Mouse (Mus musculus) embryonic facial prominence, embryonic 11.5 days (tissue): ENCODE measurements around the gene Snap23. TPM values are rescaled to one million over a fixed set of nuclear protein-coding genes. Genes with fewer than 3 reads are reported as not detected.
"Not testable (repeated sequence)": the region's sequence is repeated elsewhere in the genome, so short reads cannot be mapped to it uniquely, and the experiment has no call there.

Source experiments
- ATAC-seq: fragments of 200-750 bp; cut with Nextera tagmentation; replicated peaks from 2 replicates; pipeline ENCODE4 v1.8.0; 2017; ENCODE audit warnings: low read depth; ENCODE audit not compliant: insufficient number of reproducible peaks, low FRiP score, low TSS enrichment
- DNase-seq: peaks from one replicate; pipeline ENCODE4 v3.0.0-alpha.2; 2015; ENCODE audit warnings: low spot score
- H3K27ac ChIP-seq: fragments of 300-500 bp; sonication (generic); replicated peaks from 2 replicates; pipeline ENCODE4 v1.5.1; 2014; ENCODE audit warnings: mild to moderate bottlenecking, low read depth, low read length, control low read depth
- H3K27me3 ChIP-seq: fragments of 300-500 bp; sonication (generic); 2 replicates; pipeline ENCODE4 v1.6.1; 2014; ENCODE audit warnings: mild to moderate bottlenecking, low read length, moderate library complexity, mixed read lengths; ENCODE audit not compliant: control insufficient read depth, insufficient read depth
- H3K36me3 ChIP-seq: fragments of 300-500 bp; sonication (generic); replicated peaks from 2 replicates; pipeline ENCODE4 v1.6.1; 2014; ENCODE audit warnings: low read depth, mild to moderate bottlenecking, low read length, moderate library complexity, mixed read lengths; ENCODE audit not compliant: control insufficient read depth, insufficient read depth
- H3K4me1 ChIP-seq: fragments of 300-500 bp; sonication (generic); 2 replicates; pipeline ENCODE4 v1.6.1; 2014; ENCODE audit warnings: low read length, mixed read lengths; ENCODE audit not compliant: control insufficient read depth, insufficient read depth
- H3K4me2 ChIP-seq: fragments of 300-500 bp; sonication (generic); 2 replicates; pipeline ENCODE4 v1.6.1; 2014; ENCODE audit warnings: low read depth, mild to moderate bottlenecking, control low read depth, low read length, moderate library complexity
- H3K4me3 ChIP-seq: fragments of 300-500 bp; sonication (generic); 2 replicates; pipeline ENCODE4 v1.5.1; 2014; ENCODE audit warnings: low read depth, low read length, control low read depth
- H3K9ac ChIP-seq: fragments of 300-500 bp; sonication (generic); replicated peaks from 2 replicates; pipeline ENCODE4 v1.6.1; 2014; ENCODE audit warnings: mild to moderate bottlenecking, control low read depth, low read length
- H3K9me3 ChIP-seq: fragments of 300-500 bp; sonication (generic); replicated peaks from 2 replicates; pipeline ENCODE4 v1.6.1; 2016; ENCODE audit warnings: mild to moderate bottlenecking, low read length, inconsistent platforms, mixed read lengths; ENCODE audit not compliant: control insufficient read depth
- WGBS: fragments of 180-500 bp; shearing (Covaris S2); extraction: QIAGEN DNeasy Blood & Tissue Kit; methylation state at CpG from one replicate; pipeline ENCODE4 v1.1.7; 2014; 5-methylcytosine and 5-hydroxymethylcytosine counted together
- polyA plus RNA-seq: library from polyadenylated mRNA; unstranded; fragments of >200 nt; fragmentation: Nextera tagmentation; extraction: Ambion mirVana; gene quantifications from 2 replicates; pipeline ENCODE4 v1.2.1, GENCODE M21; 2014

The Snap23 gene
- polyA plus RNA-seq, 1 experiment from 2014 or later, result 66.4 TPM

DNA sequence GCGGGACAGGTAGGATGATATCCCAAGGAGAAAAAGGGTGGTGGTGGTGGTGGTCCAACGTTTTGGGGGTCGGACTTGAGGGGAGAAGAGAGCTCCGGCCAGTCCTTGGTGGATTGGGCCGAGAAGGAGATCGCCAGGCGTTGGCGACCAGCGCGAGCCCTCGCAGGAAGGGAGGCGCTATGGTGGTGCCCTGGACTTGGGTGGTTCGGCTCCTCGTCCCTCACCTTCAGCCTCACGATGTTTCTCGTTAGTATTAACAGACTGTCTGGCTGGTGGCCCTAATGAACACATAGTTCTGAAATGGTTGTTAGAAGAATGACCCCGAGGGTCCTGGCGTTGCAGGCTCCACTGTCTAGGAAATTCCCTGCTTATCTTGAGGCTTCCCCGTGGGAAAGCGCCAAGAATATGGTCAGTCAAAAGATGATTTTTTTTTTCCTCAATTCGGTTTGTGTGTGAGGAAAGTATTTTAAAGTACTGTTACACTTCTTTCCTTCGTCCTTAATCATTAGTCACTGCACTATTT is 388 bp downstream of the Snap23 start:
- under 1% methylated on average over 22 of the region's 22 CpGs for WGBS
- Histone ChIP-seq H3K9me3 (no peaks in the 10 kb centered on the region), H3K4me3 (peak overlapping the region; percentile 63), H3K27me3 (no peaks in the 10 kb centered on the region), H3K4me2 (peak overlapping the region; percentile 57), H3K9ac (peak overlapping the region; percentile 71), H3K36me3 (no peaks in the 10 kb centered on the region), H3K27ac (no peak overlapping the region), H3K4me1 (no peaks in the 10 kb centered on the region)
- ATAC-seq (peak; percentile 37; the same call in 1 of the 2 replicates), DNase-seq (no peak)

DNA sequence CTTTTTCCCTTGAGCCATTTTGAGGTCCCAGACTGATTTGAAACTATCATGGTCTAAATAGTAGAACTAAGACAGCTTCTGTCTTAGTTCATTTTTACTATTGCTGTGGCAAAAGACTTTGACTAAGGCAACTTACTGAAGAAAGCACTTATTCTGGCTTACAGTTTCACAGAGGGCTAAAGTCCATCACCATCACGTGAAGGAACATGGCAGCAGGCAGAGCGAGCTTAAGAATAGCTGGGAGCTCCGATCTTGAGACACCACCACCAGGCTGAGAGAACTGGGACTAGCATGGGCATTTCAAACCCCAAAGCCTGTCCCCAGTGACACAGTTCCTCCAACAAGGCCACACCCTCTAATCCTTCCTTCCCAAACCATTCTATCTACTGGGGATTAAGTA is 3.6 kb downstream of the Snap23 start:
- Histone ChIP-seq H3K4me1 (no peaks in the 10 kb centered on the region), H3K36me3 (no peaks in the 10 kb centered on the region), H3K27ac (no peak overlapping the region), H3K9ac (no peak overlapping the region), H3K4me2 (no peak overlapping the region), H3K27me3 (no peaks in the 10 kb centered on the region), H3K4me3 (no peak overlapping the region), H3K9me3 (no peaks in the 10 kb centered on the region)
- no peak for ATAC-seq
- no peak for DNase-seq
- WGBS, result 98% methylated on average over 3 of the region's 3 CpGs

DNA sequence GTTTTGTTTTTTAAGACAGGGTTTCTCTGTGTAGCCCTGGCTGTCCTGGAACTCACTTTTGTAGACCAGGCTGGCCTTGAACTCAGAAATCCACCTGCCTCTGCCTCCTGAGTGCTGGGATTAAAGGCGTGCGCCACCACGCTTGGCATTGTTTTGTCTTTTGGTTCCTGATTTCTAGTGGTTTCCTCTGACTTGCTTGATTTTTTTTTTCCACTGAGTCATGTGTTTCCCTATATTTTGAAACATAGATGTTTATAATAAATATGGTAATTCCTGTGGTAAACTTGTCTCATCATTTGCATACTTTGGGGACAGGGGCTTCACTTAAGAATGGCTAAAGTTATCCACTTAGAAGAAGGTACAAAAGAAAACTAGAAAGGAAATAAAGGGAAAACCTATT is 4.7 kb downstream of the Snap23 start:
- not testable (repeated sequence) for H3K4me2 ChIP-seq, ATAC-seq, H3K4me3 ChIP-seq, H3K9ac ChIP-seq, H3K9me3 ChIP-seq, H3K4me1 ChIP-seq, H3K36me3 ChIP-seq, H3K27me3 ChIP-seq, H3K27ac ChIP-seq, DNase-seq
- WGBS, result 94% methylated on average over 3 of the region's 3 CpGs

DNA sequence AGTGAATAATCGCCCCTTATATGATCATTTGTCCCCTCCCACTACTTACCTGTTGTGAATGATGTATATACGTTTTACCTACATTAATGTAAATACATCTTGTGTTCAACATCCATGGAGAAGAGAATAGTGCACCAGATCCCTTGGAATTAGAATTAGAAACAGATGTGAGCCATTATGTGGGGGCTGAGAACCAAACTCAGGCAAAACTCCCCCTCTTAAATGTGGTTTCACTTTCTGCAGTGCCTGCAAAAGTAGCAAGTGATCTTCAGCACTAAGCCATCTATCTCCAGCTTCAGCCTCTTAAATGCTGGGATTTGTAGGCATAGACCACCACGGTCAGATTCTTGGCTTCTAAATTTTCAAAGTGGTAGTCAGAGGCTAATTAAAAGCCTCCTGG is 7.7 kb downstream of the Snap23 start:
- H3K9me3 ChIP-seq, result no peaks in the 10 kb centered on the region
- no peaks in the 10 kb centered on the region for H3K4me1 ChIP-seq
- H3K9ac ChIP-seq, result no peak overlapping the region
- no peaks in the 10 kb centered on the region for H3K27me3 ChIP-seq
- DNase-seq, result peak; percentile 70
- no peak overlapping the region for H3K27ac ChIP-seq
- no peak overlapping the region for H3K4me2 ChIP-seq
- no peak overlapping the region for H3K4me3 ChIP-seq
- ATAC-seq, result no peak
- no peaks in the 10 kb centered on the region for H3K36me3 ChIP-seq
- 66% methylated on average over 3 of the region's 3 CpGs for WGBS

DNA sequence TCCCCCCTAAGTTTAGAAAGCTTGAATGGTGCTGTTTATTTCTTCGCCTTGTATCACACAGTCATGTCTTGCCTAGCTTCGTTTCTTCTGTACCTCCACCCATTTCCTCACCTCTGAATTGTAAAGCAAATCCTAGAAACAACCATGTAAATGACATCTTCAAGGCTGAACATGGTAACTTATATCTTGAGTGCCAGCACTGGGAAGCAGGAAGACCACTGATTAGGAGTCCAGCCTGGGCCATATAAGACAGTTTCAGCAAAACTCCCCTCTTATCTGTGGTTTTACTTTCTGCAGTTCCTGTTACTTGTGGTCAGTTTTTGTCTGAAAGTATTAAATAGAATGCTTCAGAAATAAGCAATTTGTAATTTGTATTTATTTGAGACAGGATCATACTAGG is 8.5 kb downstream of the Snap23 start:
- H3K4me3 ChIP-seq, result no peak overlapping the region
- H3K9ac ChIP-seq, result no peak overlapping the region
- no peak for ATAC-seq
- H3K27ac ChIP-seq, result no peak overlapping the region
- DNase-seq, result no peak
- no peaks in the 10 kb centered on the region for H3K36me3 ChIP-seq
- no peaks in the 10 kb centered on the region for H3K4me1 ChIP-seq
- no peaks in the 10 kb centered on the region for H3K9me3 ChIP-seq
- WGBS, result 94% methylated on average over 2 of the region's 2 CpGs
- H3K27me3 ChIP-seq, result no peaks in the 10 kb centered on the region
- H3K4me2 ChIP-seq, result no peak overlapping the region

DNA sequence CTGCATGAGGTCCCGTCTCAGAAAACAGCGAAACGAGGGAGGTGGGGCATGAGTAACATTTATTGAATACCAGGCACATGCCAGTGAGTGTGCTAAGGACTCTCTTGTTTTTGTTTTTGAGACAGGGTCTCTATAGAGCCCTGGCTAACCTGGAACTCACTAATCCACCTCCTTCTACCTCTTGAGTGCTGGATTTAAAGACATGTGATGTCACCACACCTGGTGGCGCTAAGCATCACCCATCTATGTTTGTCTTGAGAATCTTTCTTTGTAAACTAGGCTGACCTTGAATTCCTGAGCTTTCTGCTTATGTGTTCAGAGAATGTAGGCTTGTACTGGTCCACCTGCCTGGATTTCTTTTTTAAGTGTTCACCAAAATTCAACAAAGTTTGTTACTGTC is 10.3 kb downstream of the Snap23 start:
- Histone ChIP-seq H3K27me3 (no peaks in the 10 kb centered on the region), H3K9me3 (no peaks in the 10 kb centered on the region), H3K4me1 (no peaks in the 10 kb centered on the region), H3K27ac (no peak overlapping the region), H3K36me3 (no peaks in the 10 kb centered on the region), H3K9ac (no peak overlapping the region), H3K4me3 (no peak overlapping the region), H3K4me2 (no peak overlapping the region)
- no peak for DNase-seq
- no peak for ATAC-seq
- WGBS, result 87% methylated on average over 4 of the region's 4 CpGs

DNA sequence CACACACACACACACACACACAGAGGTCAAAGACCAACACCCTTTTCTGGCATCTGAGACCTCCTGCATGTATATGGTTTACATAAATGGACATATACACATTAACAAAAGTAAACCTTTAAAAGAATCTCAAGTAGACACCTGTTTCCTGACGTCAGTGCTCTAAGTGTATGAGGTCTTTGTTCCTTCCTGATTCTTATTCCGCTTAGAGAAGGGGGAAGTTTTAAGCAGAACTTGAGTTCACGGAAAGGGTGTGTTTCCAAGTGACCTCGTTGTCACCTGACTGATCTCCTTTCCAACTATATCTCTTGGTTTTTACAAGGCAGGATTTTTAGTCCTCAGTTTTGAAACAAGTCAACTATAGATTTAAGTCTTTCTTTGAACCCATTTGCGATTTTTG is 10.8 kb downstream of the Snap23 start:
- no peaks in the 10 kb centered on the region for H3K9me3 ChIP-seq
- WGBS, result 86% methylated on average over 5 of the region's 5 CpGs
- H3K9ac ChIP-seq, result no peak overlapping the region
- no peaks in the 10 kb centered on the region for H3K36me3 ChIP-seq
- no peak overlapping the region for H3K4me2 ChIP-seq
- no peaks in the 10 kb centered on the region for H3K4me1 ChIP-seq
- no peak overlapping the region for H3K27ac ChIP-seq
- DNase-seq, result no peak
- no peaks in the 10 kb centered on the region for H3K27me3 ChIP-seq
- no peak for ATAC-seq
- no peak overlapping the region for H3K4me3 ChIP-seq

DNA sequence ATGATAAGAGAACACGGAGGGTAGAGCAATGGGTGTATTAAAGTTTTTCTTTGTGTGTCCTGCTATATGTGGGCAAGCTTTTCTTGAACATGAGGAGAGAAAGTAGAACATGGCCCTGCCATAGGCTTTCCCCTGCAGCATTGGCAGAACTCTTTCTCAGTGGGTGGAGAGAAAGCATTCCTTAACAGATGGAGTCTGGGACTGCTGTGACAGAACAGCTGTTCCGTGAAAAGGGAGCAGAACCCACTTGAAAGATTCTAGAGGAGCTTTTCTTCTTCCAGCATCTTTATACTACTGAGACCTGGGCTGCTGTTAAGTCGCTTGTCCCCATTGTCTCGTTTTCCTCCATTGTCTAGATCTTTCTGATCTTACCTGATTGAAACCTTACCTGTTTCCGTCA is 22.3 kb downstream of the Snap23 start:
- Histone ChIP-seq H3K4me1 (no peaks in the 10 kb centered on the region), H3K27me3 (no peaks in the 10 kb centered on the region), H3K4me3 (no peak overlapping the region), H3K36me3 (peaks cover 2% of the 10 kb centered on the region; the same call in 1 of the 2 replicates), H3K9ac (no peak overlapping the region), H3K27ac (no peak overlapping the region), H3K4me2 (no peak overlapping the region), H3K9me3 (no peaks in the 10 kb centered on the region)
- DNase-seq (no peak), ATAC-seq (no peak)
- WGBS, result 83% methylated on average over 5 of the region's 5 CpGs
